Mouse (Mus musculus) frontal cortex, adult 2 months (tissue): ENCODE data around the gene Mat2b. TPM values are rescaled to one million over a fixed set of nuclear protein-coding genes. Genes with fewer than 3 reads are reported as not detected.
A peak's percentile ranks its signal among the peaks of the same experiment; 100 is the strongest.
"Not testable (repeated sequence)": the region's sequence is repeated elsewhere in the genome, so short reads cannot be mapped to it uniquely, and the experiment has no call there.

Experiments used
- DNase-seq, 2 experiments: peaks; one replicate each; pipeline ENCODE4 v3.0.0; 2022; ENCODE audit warnings: low spot score in 1 of 2; ENCODE audit errors: extremely low spot score in 1 of 2
- polyA plus RNA-seq: library from polyadenylated mRNA; depleted of rRNA; stranded (reverse); fragments of >200 nt; gene quantifications from 2 replicates; pipeline ENCODE4 v1.2.3, GENCODE M21; 2012; rRNA removed

Gene Mat2b
- 131 and 138 TPM in 2 replicates for polyA plus RNA-seq

GRCm38 (mm10) chr11:40695103-40695502 lies at the start of gene Mat2b:
Gene Mat2b (minus strand): TSS chr11:40695203.
- no peak for DNase-seq

- DNase-seq: no peak
Observed at GRCm38 (mm10) chr11:40744348-40744747, 49.3 kb upstream of the Mat2b start.

- no peak for DNase-seq
Observed at GRCm38 (mm10) chr11:40741605-40742262, 46.7 kb upstream of the Mat2b start.

- no peak for DNase-seq
Observed at GRCm38 (mm10) chr11:40737369-40737768, 42.4 kb upstream of the Mat2b start.

- DNase-seq: no peak
Observed at GRCm38 (mm10) chr11:40734251-40734752, 39.3 kb upstream of the Mat2b start.

GRCm38 (mm10) chr11:40733339-40734174 lies 38.6 kb upstream of the Mat2b start, which contains the start of the genes Hmmr and Nudcd2:
Gene Hmmr (minus strand): TSS chr11:40733422.
Gene Nudcd2 (plus strand): TSS chr11:40733667.
- peak; percentile 97 to 98 for DNase-seq

- DNase-seq: no peak
Observed at GRCm38 (mm10) chr11:40732997-40733338, 38.0 kb upstream of the Mat2b start.

- no peak for DNase-seq
Observed at GRCm38 (mm10) chr11:40718324-40718723, 23.3 kb upstream of the Mat2b start.

- DNase-seq: no peak
Observed at GRCm38 (mm10) chr11:40715524-40715923, 20.5 kb upstream of the Mat2b start.

GRCm38 (mm10) chr11:40713858-40714257 lies 18.9 kb upstream of the Mat2b start:
- no peak for DNase-seq

GRCm38 (mm10) chr11:40709899-40710298 lies 14.9 kb upstream of the Mat2b start:
- DNase-seq: not testable (repeated sequence)

- DNase-seq: peak in 1 of 2 experiments; percentile 65
Observed at GRCm38 (mm10) chr11:40694311-40695087, 504 bp downstream of the Mat2b start.

- DNase-seq: peak in 1 of 2 experiments; percentile 61
Observed at GRCm38 (mm10) chr11:40693366-40693951, 1.5 kb downstream of the Mat2b start.

GRCm38 (mm10) chr11:40692511-40693365 lies 2.3 kb downstream of the Mat2b start:
- DNase-seq: peak; percentile 89 to 96

- DNase-seq: no peak
Observed at GRCm38 (mm10) chr11:40692101-40692509, 2.9 kb downstream of the Mat2b start.

GRCm38 (mm10) chr11:40690444-40691127 lies 4.4 kb downstream of the Mat2b start:
- no peak for DNase-seq

GRCm38 (mm10) chr11:40683295-40683694 lies 11.7 kb downstream of the Mat2b start:
- DNase-seq: no peak

GRCm38 (mm10) chr11:40682456-40682855 lies 12.5 kb downstream of the Mat2b start:
- no peak for DNase-seq

- DNase-seq: no peak
Observed at GRCm38 (mm10) chr11:40677169-40677568, 17.8 kb downstream of the Mat2b start.
